Mouse (Mus musculus): ENCODE data around the gene Dnal1. TPM values are rescaled to one million over a fixed set of nuclear protein-coding genes. Genes with fewer than 3 reads are reported as not detected.

Dnal1 gene
- polyA plus RNA-seq, 1 experiment from 2014 or later: 7.1 TPM

DNA sequence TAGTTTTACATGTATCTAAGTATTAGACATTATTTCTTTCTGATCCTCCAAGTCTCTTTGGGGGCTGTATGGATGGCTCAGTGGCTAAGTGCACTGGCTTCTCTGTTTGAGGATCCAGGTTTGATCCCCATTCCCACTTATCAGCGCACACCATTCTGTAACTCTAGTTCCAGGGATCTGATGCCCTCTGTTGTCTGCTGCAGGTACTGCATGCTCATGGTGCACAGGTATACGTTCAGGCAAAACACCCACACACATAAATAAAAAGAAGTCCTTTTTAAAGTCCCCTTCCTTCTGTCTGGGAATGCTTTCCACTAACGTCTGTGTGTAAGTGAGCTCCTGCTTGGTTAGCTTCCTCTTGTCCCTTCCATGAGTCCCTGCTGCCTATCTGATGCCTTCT is 18.1 kb downstream of the Dnal1 start:
- no peaks in the 10 kb centered on the region for H3K9me3 ChIP-seq (ENCODE audit: control insufficient read depth, low read length)
- no peak for DNase-seq (ENCODE audit: low spot score)
- no peaks in the 10 kb centered on the region for H3K4me1 ChIP-seq (ENCODE audit: control insufficient read depth, insufficient read depth, low read length)
- H3K9ac ChIP-seq (ENCODE audit: low read depth, low read length): no peak overlapping the region
- H3K27ac ChIP-seq (replicated peaks; ENCODE audit: low read depth, low read length): no peak overlapping the region
- no peak overlapping the region for H3K4me3 ChIP-seq (ENCODE audit: low read depth, low read length)
- 67% methylated on average over 3 of the region's 3 CpGs for WGBS
- H3K27me3 ChIP-seq (replicated peaks; ENCODE audit: control insufficient read depth, insufficient read depth, low read length): no peaks in the 10 kb centered on the region
- H3K36me3 ChIP-seq (ENCODE audit: control insufficient read depth, insufficient read depth, low read length): peaks cover 51% of the 10 kb centered on the region
- no peak overlapping the region for H3K4me2 ChIP-seq (ENCODE audit: low read depth, low read length)
- ATAC-seq (ENCODE audit: low read depth): no peak

DNA sequence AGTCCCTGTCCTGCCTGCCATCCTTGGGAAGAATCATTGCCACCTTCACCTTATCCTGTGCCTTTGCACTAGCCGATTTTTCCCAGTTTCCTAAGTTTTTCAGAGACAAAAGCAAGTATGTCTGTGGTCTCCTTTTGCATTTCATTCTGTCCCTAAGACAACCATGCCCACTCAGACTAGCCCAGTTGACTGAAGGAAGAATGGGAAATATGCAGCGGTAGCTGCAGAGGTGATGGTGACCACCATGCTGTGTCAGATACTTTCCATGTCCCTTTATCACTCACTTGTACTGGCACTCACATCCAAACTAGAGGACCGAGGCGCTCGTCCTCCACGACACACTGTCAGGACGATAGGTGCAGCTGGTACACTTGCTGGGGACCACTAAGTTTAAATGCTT is 23.0 kb downstream of the Dnal1 start:
- Histone ChIP-seq H3K27ac (replicated peaks; ENCODE audit: low read depth, low read length) (no peak overlapping the region), H3K36me3 (ENCODE audit: control insufficient read depth, insufficient read depth, low read length) (peaks cover 43% of the 10 kb centered on the region), H3K9me3 (ENCODE audit: control insufficient read depth, low read length) (no peaks in the 10 kb centered on the region), H3K9ac (ENCODE audit: low read depth, low read length) (no peak overlapping the region), H3K4me1 (ENCODE audit: control insufficient read depth, insufficient read depth, low read length) (no peaks in the 10 kb centered on the region), H3K4me3 (ENCODE audit: low read depth, low read length) (no peak overlapping the region), H3K4me2 (ENCODE audit: low read depth, low read length) (no peak overlapping the region), H3K27me3 (replicated peaks; ENCODE audit: control insufficient read depth, insufficient read depth, low read length) (no peaks in the 10 kb centered on the region)
- ATAC-seq (ENCODE audit: low read depth) (no peak), DNase-seq (ENCODE audit: low spot score) (no peak)
- WGBS: 92% methylated on average over 7 of the region's 7 CpGs

DNA sequence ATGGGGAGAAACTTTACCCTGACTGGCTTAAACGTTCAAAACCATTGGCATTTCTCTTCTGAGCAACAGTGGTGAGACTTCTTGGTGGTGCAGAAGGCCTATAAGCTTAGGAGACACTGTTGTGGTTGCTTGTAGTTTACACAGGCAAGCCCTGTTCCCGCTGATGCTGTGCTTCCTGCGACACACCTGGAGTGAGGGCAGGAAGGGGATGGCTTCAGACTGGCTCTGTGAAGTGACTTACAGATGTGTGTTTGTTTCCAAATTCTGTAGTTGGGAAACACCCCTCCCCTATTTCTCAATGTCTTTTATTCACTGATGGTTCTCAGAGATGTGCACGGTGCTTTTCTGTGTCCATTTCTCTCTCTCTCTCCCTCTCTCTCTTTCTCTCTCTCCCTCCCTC is 26.0 kb downstream of the Dnal1 start:
- Histone ChIP-seq H3K27me3 (replicated peaks; ENCODE audit: control insufficient read depth, insufficient read depth, low read length) (no peaks in the 10 kb centered on the region), H3K4me2 (ENCODE audit: low read depth, low read length) (no peak overlapping the region), H3K27ac (replicated peaks; ENCODE audit: low read depth, low read length) (no peak overlapping the region), H3K36me3 (ENCODE audit: control insufficient read depth, insufficient read depth, low read length) (peaks cover 50% of the 10 kb centered on the region), H3K4me1 (ENCODE audit: control insufficient read depth, insufficient read depth, low read length) (no peaks in the 10 kb centered on the region), H3K9me3 (ENCODE audit: control insufficient read depth, low read length) (no peaks in the 10 kb centered on the region), H3K9ac (ENCODE audit: low read depth, low read length) (no peak overlapping the region), H3K4me3 (ENCODE audit: low read depth, low read length) (no peak overlapping the region)
- DNase-seq (ENCODE audit: low spot score): no peak
- 75% methylated on average over 4 of the region's 4 CpGs for WGBS
- ATAC-seq (ENCODE audit: low read depth): no peak

DNA sequence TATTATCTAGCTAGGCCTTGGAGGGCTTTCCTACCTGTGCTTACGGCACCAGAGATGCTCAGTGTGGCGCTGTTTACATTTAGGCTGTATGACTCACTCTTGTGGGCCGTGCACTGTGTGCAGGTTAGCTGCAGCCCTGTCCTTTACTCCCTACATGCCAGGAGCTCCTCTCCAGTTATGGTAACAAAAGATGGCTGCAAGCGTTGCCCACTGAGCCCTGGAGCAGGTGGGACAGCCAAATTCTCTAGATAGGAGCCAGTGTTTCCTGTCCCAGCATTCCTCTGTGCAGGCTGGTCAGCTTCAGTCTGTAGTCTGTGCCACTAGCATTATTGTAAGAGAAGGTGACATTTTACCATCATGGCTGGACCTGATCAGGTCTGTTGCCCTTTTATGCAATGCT is 27.1 kb downstream of the Dnal1 start:
- Histone ChIP-seq H3K9ac (ENCODE audit: low read depth, low read length) (no peak overlapping the region), H3K9me3 (ENCODE audit: control insufficient read depth, low read length) (no peaks in the 10 kb centered on the region), H3K4me2 (ENCODE audit: low read depth, low read length) (no peak overlapping the region), H3K27ac (replicated peaks; ENCODE audit: low read depth, low read length) (no peak overlapping the region), H3K4me3 (ENCODE audit: low read depth, low read length) (no peak overlapping the region), H3K36me3 (ENCODE audit: control insufficient read depth, insufficient read depth, low read length) (peaks cover 46% of the 10 kb centered on the region), H3K27me3 (replicated peaks; ENCODE audit: control insufficient read depth, insufficient read depth, low read length) (no peaks in the 10 kb centered on the region), H3K4me1 (ENCODE audit: control insufficient read depth, insufficient read depth, low read length) (no peaks in the 10 kb centered on the region)
- no peak for DNase-seq (ENCODE audit: low spot score)
- 86% methylated on average over 4 of the region's 4 CpGs for whole genome bisulfite sequencing
- no peak for ATAC-seq (ENCODE audit: low read depth)

DNA sequence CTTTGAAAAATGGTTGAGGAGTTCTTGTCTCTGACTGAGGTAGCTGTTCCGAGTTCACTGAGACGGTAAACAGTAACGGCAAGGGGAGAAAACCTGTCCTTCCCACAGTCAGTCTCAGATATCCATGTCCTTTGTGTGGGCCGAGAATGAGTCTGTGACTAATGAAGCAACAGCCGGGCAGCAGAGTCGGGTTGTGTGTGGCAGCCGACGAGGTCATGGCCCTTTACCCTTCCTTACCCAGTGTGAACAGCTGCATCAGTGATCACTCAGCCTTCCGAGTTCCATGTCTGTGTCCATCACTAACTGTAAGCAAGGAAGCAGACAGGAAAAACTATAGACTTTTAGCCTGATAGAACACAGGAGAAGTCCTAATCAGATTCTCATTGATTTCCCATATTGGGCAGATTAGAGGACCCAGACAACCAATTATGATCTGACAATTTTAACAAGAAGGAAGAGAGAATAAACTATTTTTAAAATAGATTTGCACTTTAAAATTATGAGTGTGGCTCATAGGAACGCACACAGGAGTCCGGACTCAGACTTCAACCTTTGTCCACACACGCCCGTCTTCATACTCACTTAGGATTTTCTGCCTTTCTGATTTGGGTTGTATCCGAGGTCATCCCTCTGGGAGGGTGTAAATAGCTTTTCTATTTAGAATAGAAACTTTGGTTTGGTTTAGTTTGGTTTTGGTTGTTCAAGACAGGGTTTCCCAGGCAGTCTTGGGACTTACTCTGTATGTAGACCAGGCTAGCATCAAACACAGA is 28.3 kb downstream of the Dnal1 start:
- no peaks in the 10 kb centered on the region for H3K27me3 ChIP-seq (replicated peaks; ENCODE audit: control insufficient read depth, insufficient read depth, low read length)
- no peaks in the 10 kb centered on the region for H3K4me1 ChIP-seq (ENCODE audit: control insufficient read depth, insufficient read depth, low read length)
- no peak overlapping the region for H3K9ac ChIP-seq (ENCODE audit: low read depth, low read length)
- WGBS: 55% methylated on average over 14 of the region's 14 CpGs
- no peak overlapping the region for H3K4me2 ChIP-seq (ENCODE audit: low read depth, low read length)
- ATAC-seq (ENCODE audit: low read depth) (peak; percentile 53; the same call in 1 of the 2 replicates), DNase-seq (ENCODE audit: low spot score) (peak; percentile 48)
- peaks cover 34% of the 10 kb centered on the region for H3K36me3 ChIP-seq (ENCODE audit: control insufficient read depth, insufficient read depth, low read length)
- no peak overlapping the region for H3K4me3 ChIP-seq (ENCODE audit: low read depth, low read length)
- no peaks in the 10 kb centered on the region for H3K9me3 ChIP-seq (ENCODE audit: control insufficient read depth, low read length)
- H3K27ac ChIP-seq (replicated peaks; ENCODE audit: low read depth, low read length): no peak overlapping the region

DNA sequence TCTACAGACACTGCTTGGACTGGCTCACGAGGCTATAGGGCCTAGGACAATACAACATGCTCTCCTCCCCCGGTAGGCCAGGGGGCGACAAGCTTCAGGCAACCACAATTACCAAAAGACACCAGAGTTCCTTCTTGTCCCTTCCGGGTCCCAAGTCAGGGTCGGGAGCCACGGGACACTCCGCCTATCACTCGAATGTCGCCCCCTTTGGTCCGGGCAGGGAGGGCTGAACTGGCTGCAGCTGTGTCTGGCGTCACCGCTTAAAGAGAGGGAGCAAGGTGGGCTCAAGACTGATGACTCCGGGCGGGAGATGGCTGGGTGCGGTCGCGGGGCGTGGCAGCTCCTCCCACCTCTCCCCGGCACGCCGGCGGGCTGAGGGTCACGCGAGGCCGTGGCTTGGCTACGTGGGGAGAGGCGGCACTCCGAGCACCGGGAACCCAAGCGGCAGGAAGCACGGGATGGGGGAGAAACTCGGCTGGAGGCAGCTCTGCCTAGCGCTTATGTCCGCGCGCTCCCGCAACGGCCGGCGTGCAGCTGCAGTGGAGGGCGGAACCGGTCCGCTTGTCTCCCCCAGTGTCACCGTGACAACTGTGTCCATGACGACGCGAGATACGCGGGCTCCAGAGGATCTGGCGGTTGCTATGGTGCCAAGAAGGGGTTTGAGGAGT is 33.9 kb downstream of the Dnal1 start, which contains the start of gene Pnma1:
Gene Pnma1, minus strand, starts transcription at position 536 of the 668 bp plus-strand sequence.
- DNase-seq (ENCODE audit: low spot score) (peak; percentile 93), ATAC-seq (ENCODE audit: low read depth) (peak; percentile 91)
- Histone ChIP-seq H3K36me3 (ENCODE audit: control insufficient read depth, insufficient read depth, low read length) (peaks cover 19% of the 10 kb centered on the region), H3K4me3 (ENCODE audit: low read depth, low read length) (peak within 1 kb of the TSS; percentile 50), H3K4me1 (ENCODE audit: control insufficient read depth, insufficient read depth, low read length) (no peaks in the 10 kb centered on the region), H3K9ac (ENCODE audit: low read depth, low read length) (peak within 1 kb of the TSS; percentile 69), H3K27me3 (replicated peaks; ENCODE audit: control insufficient read depth, insufficient read depth, low read length) (no peaks in the 10 kb centered on the region), H3K9me3 (ENCODE audit: control insufficient read depth, low read length) (no peaks in the 10 kb centered on the region), H3K4me2 (ENCODE audit: low read depth, low read length) (peak within 1 kb of the TSS; percentile 93), H3K27ac (replicated peaks; ENCODE audit: low read depth, low read length) (no peak within 1 kb of the TSS)
- WGBS: 1% methylated on average over 44 of the region's 50 CpGs

DNA sequence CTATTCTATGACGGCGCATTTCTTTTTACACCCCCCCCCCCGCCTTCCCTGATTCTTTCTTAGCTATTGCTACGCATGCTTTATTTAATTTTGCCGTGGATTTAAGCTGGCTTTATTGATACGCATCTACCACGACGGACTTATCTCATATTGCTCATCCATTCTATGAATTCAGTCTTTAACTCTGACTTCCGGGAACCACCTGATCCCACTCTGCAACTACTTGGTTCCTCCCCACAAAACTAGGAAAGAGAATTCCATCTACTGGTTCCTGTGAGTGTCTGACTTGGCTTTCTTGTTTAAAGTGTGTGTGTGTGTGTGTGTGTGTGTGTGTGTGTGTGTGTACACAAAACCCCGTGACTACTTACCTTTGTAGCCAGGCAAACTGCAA is 34.5 kb downstream of the Dnal1 start:
- peaks cover 22% of the 10 kb centered on the region for H3K36me3 ChIP-seq (ENCODE audit: control insufficient read depth, insufficient read depth, low read length)
- H3K9ac ChIP-seq (ENCODE audit: low read depth, low read length): peak overlapping the region; percentile 69
- no peak for DNase-seq (ENCODE audit: low spot score)
- no peaks in the 10 kb centered on the region for H3K9me3 ChIP-seq (ENCODE audit: control insufficient read depth, low read length)
- ATAC-seq (ENCODE audit: low read depth): 0 out of 2 replicates have a peak, but pooled peaks have one; percentile 8
- H3K4me3 ChIP-seq (ENCODE audit: low read depth, low read length): peak overlapping the region; percentile 50
- H3K27ac ChIP-seq (replicated peaks; ENCODE audit: low read depth, low read length): no peak overlapping the region
- H3K4me2 ChIP-seq (ENCODE audit: low read depth, low read length): peak overlapping the region; percentile 93
- no peaks in the 10 kb centered on the region for H3K27me3 ChIP-seq (replicated peaks; ENCODE audit: control insufficient read depth, insufficient read depth, low read length)
- 13% methylated on average over 10 of the region's 10 CpGs for WGBS
- no peaks in the 10 kb centered on the region for H3K4me1 ChIP-seq (ENCODE audit: control insufficient read depth, insufficient read depth, low read length)

DNA sequence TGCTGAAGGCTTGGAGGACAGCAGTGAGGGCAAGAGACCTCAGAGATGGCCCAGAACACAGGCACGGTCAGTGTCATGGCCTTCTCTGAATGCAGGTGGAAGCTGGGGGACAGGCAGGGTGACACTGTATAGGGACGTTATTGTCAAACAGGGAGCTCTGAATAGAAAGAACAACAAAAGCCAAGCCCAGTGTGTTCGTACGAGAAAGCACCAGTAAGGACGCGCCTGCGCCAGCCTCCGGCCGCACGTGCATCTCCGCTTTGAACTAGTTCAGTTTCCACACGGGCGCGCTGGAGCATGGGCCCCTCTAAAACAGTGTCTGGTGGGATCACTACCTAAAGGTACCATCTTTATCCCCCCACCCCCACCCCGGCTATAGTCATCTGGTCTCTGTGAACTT is 35.8 kb downstream of the Dnal1 start:
- no peak overlapping the region for H3K27ac ChIP-seq (replicated peaks; ENCODE audit: low read depth, low read length)
- WGBS: 86% methylated on average over 15 of the region's 15 CpGs
- no peak overlapping the region for H3K4me2 ChIP-seq (ENCODE audit: low read depth, low read length)
- no peak for ATAC-seq (ENCODE audit: low read depth)
- H3K9ac ChIP-seq (ENCODE audit: low read depth, low read length): no peak overlapping the region
- DNase-seq (ENCODE audit: low spot score): no peak
- no peaks in the 10 kb centered on the region for H3K9me3 ChIP-seq (ENCODE audit: control insufficient read depth, low read length)
- H3K4me1 ChIP-seq (ENCODE audit: control insufficient read depth, insufficient read depth, low read length): no peaks in the 10 kb centered on the region
- no peak overlapping the region for H3K4me3 ChIP-seq (ENCODE audit: low read depth, low read length)
- peaks cover 28% of the 10 kb centered on the region for H3K36me3 ChIP-seq (ENCODE audit: control insufficient read depth, insufficient read depth, low read length)
- no peaks in the 10 kb centered on the region for H3K27me3 ChIP-seq (replicated peaks; ENCODE audit: control insufficient read depth, insufficient read depth, low read length)

All from embryonic facial prominence, embryonic 14.5 days (tissue).